Mouse (Mus musculus) kidney, embryonic 15.5 days (tissue): ENCODE measurements at regions not wholly inside any gene's neighbourhood (a gene's known extent, or its start where the extent isn't known, plus 50 kb on each side); places are given as distances from the start of the nearest gene placed in this dataset.
A peak's percentile ranks its signal among the peaks of the same experiment; 100 is the strongest.

Experiments
- ATAC-seq: fragments of 200-750 bp; cut with Nextera tagmentation; replicated peaks from 2 replicates; pipeline ENCODE4 v1.8.0; 2017; ENCODE audit warnings: moderate TSS enrichment; ENCODE audit not compliant: low FRiP score
- H3K27ac ChIP-seq: fragments of 300-500 bp; sonication (generic); 2 replicates; pipeline ENCODE4 v1.5.1; 2015; ENCODE audit warnings: mild to moderate bottlenecking, inconsistent platforms
- H3K27me3 ChIP-seq: fragments of 300-500 bp; sonication (generic); 2 replicates; pipeline ENCODE4 v1.6.1; 2015; ENCODE audit warnings: inconsistent platforms
- H3K36me3 ChIP-seq: fragments of 300-500 bp; sonication (generic); 2 replicates; pipeline ENCODE4 v1.6.1; 2015; ENCODE audit warnings: inconsistent platforms
- H3K4me1 ChIP-seq: fragments of 300-500 bp; sonication (generic); 2 replicates; pipeline ENCODE4 v1.6.1; 2015; ENCODE audit warnings: inconsistent platforms
- H3K4me2 ChIP-seq: fragments of 300-500 bp; sonication (generic); 2 replicates; pipeline ENCODE4 v1.6.1; 2015; ENCODE audit warnings: moderate library complexity, mild to moderate bottlenecking, inconsistent platforms
- H3K4me3 ChIP-seq: fragments of 300-500 bp; sonication (generic); replicated peaks from 2 replicates; pipeline ENCODE4 v1.5.1; 2015; ENCODE audit warnings: mild to moderate bottlenecking, inconsistent platforms
- H3K9ac ChIP-seq: fragments of 300-500 bp; sonication (generic); 2 replicates; pipeline ENCODE4 v1.6.1; 2015; ENCODE audit warnings: mild to moderate bottlenecking, inconsistent platforms
- H3K9me3 ChIP-seq: fragments of 300-500 bp; sonication (generic); replicated peaks from 2 replicates; pipeline ENCODE4 v1.6.1; 2016; ENCODE audit warnings: inconsistent platforms
- WGBS: fragments of 180-500 bp; shearing (Covaris S2); methylation state at CpG from one replicate; pipeline ENCODE4 v1.1.7; 2015; ENCODE audit warnings: mixed read lengths; 5-methylcytosine and 5-hydroxymethylcytosine counted together

DNA sequence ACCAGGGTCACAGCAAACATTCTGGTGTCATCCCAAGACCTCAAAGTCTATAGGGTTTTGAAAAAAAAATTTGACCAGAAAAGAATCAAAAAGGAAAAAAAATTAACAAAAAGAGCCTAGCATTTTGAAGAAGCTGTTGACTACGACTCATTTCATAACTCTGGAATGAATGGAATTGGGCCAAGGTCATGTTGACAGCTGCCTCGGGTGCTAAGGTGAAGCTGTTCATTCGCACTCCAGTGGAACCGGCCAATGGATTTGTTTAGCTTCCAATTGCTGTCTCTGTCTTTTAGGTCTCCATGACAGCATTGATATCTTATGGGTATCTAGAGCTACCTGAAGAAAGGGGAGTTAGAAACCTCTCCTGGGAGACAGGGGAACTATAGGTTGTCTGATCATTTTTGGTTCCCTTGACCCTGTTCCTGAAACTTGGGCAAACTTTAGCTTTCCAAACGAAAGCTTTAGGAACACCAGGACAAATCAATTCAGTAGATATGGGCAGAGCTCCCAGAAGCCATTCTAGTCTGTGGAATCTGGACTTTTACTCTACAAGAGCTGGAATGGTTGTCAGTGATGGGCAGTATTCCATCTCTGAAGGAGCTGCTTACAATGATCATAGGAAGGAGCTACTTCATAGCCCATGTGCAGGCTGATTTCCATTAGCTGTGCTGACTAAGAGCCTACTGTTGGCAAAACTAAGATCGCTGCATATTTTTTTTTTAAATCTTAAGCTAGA, 432.7 kb upstream of the Nr2f2 start:
- no peaks in the 10 kb centered on the region for H3K27me3 ChIP-seq
- H3K4me1 ChIP-seq = peaks cover 10% of the 10 kb centered on the region; the same call in 1 of the 2 replicates
- H3K36me3 ChIP-seq = no peaks in the 10 kb centered on the region
- ATAC-seq = no peak
- no peak overlapping the region for H3K27ac ChIP-seq
- H3K9ac ChIP-seq = no peak overlapping the region
- H3K4me2 ChIP-seq = no peak overlapping the region
- no peak overlapping the region for H3K4me3 ChIP-seq
- 80% methylated on average over 6 of the region's 6 CpGs for whole genome bisulfite sequencing
- no peaks in the 10 kb centered on the region for H3K9me3 ChIP-seq

DNA sequence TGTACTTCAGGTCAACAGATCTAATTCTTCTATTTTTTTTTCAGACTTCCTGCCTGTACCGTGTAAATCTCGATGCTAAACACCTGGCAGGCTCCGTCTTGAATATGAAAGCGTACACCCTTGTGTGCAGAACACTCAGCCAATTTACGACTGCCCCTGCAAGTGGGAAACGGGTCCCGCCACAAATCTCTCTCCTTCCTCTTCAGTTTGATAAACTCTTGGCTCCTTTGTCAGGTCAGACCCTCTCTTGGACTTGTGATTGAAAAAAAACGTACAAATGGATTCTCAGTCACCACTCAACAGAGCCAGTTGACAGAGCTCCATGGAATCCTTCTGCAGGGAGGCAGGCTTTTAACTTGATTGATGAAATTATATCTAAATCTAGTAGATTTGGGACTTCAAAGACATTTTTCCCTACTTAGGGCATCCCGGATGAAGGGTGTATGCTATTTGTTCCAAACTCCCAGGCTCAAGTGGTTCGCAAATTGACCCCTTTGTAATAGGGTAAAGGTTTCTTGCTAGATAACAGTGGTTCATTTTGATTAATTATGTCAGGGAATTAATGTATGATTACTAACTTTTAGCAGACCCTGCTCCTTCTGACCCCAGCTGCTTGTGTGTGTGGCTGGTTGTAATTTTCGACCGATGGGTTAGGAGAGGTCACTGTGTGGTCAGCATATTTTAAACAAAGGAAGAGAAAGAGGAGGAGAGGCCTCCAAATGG, 429.7 kb upstream of the Nr2f2 start:
- 9% methylated on average over 12 of the region's 12 CpGs for WGBS
- Histone ChIP-seq H3K36me3 (no peaks in the 10 kb centered on the region), H3K4me2 (no peak overlapping the region), H3K9ac (no peak overlapping the region), H3K27ac (peak overlapping the region; percentile 62; the same call in 1 of the 2 replicates), H3K9me3 (no peaks in the 10 kb centered on the region), H3K4me1 (peaks cover 9% of the 10 kb centered on the region; the same call in 1 of the 2 replicates), H3K4me3 (no peak overlapping the region), H3K27me3 (no peaks in the 10 kb centered on the region)
- ATAC-seq = peak; percentile 92

DNA sequence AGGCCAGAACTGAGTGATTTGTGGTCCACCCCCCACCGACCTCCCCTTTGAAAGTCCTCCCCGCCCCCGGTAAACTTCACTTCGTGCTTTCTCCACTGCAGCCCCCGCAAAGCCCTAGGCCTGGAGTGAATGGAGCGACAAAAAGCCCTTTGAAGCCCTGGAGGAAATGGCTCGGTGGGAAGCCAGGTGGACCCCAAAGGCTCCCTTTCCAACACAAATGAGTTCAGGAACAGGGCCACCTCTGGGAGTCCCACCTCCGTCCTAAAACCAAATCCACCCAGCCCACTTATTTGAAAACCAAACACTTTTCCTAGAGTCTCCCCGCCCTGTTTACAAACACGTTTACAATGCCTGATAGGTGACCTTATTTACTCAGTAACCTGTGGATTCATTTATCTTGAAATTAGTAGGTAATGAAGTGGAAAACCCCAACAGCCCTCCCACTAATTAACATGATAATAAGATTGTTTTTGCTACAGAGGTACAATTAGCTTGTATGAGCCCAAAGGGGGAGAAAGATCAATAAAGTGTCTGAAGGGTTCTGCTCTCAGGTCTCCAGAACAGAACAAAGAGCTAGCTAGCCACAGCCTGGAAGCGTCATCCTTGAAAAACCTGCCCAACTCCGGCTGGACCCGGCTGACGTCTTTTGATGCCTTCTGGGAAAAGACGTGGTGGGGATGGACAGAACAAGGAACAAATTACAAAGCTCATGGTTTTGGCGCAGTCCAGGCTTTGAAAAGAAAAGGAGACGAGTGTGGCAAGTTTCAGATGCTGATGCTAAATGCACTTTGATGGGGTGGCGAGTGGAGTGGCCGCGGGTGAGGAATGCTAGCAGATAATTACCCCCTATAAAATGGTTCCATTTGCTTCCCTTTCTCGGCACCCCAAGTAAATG, 422.6 kb upstream of the Nr2f2 start:
- WGBS = 9% methylated on average over 21 of the region's 21 CpGs
- Histone ChIP-seq H3K4me2 (peak overlapping the region; percentile 37), H3K9me3 (no peaks in the 10 kb centered on the region), H3K27me3 (no peaks in the 10 kb centered on the region), H3K4me1 (peaks cover 28% of the 10 kb centered on the region), H3K4me3 (no peak overlapping the region), H3K9ac (no peak overlapping the region; the same call in 1 of the 2 replicates), H3K36me3 (no peaks in the 10 kb centered on the region), H3K27ac (peak overlapping the region; percentile 71)
- peak; percentile 76 for ATAC-seq

DNA sequence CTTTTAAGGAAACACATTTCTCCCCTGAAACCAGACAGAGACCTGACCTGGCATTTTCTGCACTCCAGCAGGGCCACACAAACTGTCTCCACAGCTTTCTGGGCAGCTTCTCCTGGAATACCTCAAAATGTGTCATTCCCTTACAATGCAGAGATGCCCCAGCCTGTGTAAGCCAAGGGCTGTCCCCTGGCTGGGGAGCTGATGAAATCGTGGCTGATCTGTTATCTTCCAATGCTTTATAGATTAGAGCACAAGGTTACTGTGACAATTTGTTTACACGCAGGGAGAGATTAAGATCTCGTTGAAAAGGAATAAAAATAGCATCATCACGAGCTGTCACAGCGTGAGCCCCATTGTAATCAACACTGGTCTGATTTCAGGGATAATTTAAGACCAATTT, 421.4 kb upstream of the Nr2f2 start:
- Histone ChIP-seq H3K36me3 (no peaks in the 10 kb centered on the region), H3K27me3 (no peaks in the 10 kb centered on the region), H3K4me2 (no peak overlapping the region), H3K9me3 (no peaks in the 10 kb centered on the region), H3K9ac (no peak overlapping the region), H3K4me1 (peaks cover 28% of the 10 kb centered on the region), H3K27ac (peak overlapping the region; percentile 11; the same call in 1 of the 2 replicates), H3K4me3 (no peak overlapping the region)
- 19% methylated on average over 5 of the region's 5 CpGs for WGBS
- ATAC-seq = no peak

DNA sequence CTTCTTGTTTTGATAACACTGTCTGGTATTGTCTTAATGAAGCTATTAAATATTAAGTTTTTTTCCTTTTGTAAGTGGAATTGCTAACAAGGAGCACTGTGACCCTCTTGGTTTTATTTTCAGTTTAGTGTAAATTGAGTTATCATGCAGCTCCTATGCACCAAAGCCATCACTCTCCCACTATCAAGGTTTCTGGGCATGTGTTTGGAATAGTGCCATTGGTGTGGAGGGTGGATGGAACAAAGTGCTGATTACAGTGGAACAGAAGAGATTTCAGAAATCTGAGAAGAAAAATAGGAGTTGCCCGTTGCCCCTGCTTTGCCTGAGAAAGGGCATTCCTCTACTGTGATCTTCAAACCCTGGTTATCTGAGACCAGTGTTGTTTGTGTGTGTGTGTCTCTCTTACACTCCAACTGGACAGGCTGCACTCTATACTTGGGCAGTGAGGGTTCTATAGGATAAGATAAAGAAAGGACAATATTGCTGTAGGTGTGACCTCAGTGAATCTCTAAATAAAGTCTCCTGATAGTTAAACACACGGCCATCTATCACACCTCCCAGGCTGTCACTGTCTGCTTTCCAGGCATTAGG, 414.3 kb upstream of the Nr2f2 start:
- no peak overlapping the region for H3K9ac ChIP-seq
- ATAC-seq = peak; percentile 22; the same call in 1 of the 2 replicates
- H3K27me3 ChIP-seq = no peaks in the 10 kb centered on the region
- 34% methylated on average over 2 of the region's 2 CpGs for WGBS
- no peaks in the 10 kb centered on the region for H3K4me1 ChIP-seq
- no peaks in the 10 kb centered on the region for H3K36me3 ChIP-seq
- no peak overlapping the region for H3K4me2 ChIP-seq
- no peak overlapping the region for H3K27ac ChIP-seq
- H3K4me3 ChIP-seq = no peak overlapping the region
- H3K9me3 ChIP-seq = no peaks in the 10 kb centered on the region

DNA sequence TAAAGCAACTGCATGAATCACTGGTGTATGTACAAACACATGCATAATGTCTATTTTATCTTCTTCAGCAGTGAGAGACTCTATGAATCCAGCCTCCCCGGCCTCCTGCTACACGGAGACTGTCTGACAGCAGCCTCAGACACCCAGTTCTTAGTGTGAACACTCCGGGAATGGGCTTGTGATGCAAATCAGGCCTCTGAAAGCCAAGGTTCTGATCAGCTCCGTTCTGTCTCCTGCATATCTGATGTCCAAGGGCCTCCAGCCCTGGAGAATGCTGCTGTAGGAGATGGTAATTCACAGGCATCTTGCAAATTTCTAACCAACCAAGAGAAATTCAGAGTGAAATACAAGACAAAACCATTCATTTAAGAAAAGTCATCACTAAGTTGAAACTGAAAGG, 411.2 kb upstream of the Nr2f2 start:
- H3K4me1 ChIP-seq = no peaks in the 10 kb centered on the region
- H3K4me2 ChIP-seq = no peak overlapping the region
- H3K9ac ChIP-seq = no peak overlapping the region
- WGBS = 60% methylated on average over 4 of the region's 4 CpGs
- no peaks in the 10 kb centered on the region; the same call in 1 of the 2 replicates for H3K9me3 ChIP-seq
- no peaks in the 10 kb centered on the region for H3K36me3 ChIP-seq
- ATAC-seq = no peak
- no peak overlapping the region for H3K27ac ChIP-seq
- no peak overlapping the region for H3K4me3 ChIP-seq
- no peaks in the 10 kb centered on the region for H3K27me3 ChIP-seq

DNA sequence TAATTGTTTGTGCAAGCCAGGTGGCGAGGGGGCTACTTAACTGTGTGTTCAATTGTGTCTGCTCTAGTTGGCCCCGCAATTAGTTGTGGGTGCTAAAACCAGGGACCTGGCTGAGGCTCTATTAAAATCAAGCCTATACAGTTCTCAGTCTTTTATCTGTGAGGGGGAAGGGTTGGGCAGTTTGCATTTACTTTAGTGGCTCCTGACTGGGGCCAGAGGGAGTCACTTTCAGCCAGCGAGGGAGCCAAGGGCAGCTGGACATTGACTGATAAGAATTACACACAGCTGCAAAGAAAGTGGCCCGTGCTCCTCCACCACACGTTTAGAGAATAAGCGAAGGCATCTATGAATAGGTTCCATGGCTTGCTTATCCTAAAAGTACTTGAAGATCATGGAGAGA, 403.1 kb upstream of the Nr2f2 start:
- ATAC-seq = no peak
- WGBS = 67% methylated on average over 6 of the region's 6 CpGs
- no peaks in the 10 kb centered on the region for H3K4me1 ChIP-seq
- H3K9me3 ChIP-seq = peaks cover 4% of the 10 kb centered on the region
- no peak overlapping the region for H3K27ac ChIP-seq
- H3K27me3 ChIP-seq = no peaks in the 10 kb centered on the region
- H3K9ac ChIP-seq = no peak overlapping the region
- H3K4me2 ChIP-seq = no peak overlapping the region
- no peaks in the 10 kb centered on the region for H3K36me3 ChIP-seq
- H3K4me3 ChIP-seq = no peak overlapping the region

DNA sequence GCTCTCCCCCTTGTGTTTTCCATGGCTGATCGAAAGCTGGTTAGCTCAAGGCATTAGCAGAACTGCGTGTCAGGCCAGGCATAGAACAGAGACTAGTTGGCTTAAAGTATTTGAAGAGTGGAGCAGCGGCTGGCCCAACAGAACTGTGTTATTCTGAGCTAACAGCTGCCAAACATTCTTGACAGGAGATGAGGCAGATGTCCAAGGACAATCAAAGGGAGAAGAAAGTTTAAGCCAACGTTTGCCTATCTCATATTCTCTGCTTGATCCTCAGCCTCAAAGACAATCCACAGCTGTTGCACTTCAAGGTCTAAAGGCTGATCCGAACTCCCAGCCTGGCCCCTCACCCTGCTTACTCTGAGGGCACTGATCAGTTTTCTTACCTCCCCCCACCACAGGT, 401.2 kb upstream of the Nr2f2 start:
- no peak for ATAC-seq
- Histone ChIP-seq H3K4me3 (no peak overlapping the region), H3K27me3 (no peaks in the 10 kb centered on the region), H3K36me3 (no peaks in the 10 kb centered on the region), H3K4me1 (no peaks in the 10 kb centered on the region), H3K9ac (no peak overlapping the region), H3K4me2 (no peak overlapping the region), H3K27ac (no peak overlapping the region), H3K9me3 (peaks cover 4% of the 10 kb centered on the region; the same call in 1 of the 2 replicates)
- WGBS = 53% methylated on average over 5 of the region's 5 CpGs

- WGBS = 95% methylated on average over 3 of the region's 3 CpGs
- no peaks in the 10 kb centered on the region for H3K4me1 ChIP-seq
- H3K9ac ChIP-seq = no peak overlapping the region
- H3K27me3 ChIP-seq = no peaks in the 10 kb centered on the region
- H3K27ac ChIP-seq = no peak overlapping the region
- ATAC-seq = no peak
- no peaks in the 10 kb centered on the region for H3K9me3 ChIP-seq
- H3K36me3 ChIP-seq = no peaks in the 10 kb centered on the region
- no peak overlapping the region for H3K4me2 ChIP-seq
- H3K4me3 ChIP-seq = no peak overlapping the region
These were observed 390.1 kb upstream of the Nr2f2 start for GRCm38 (mm10) chr7:70756676-70757075.

GRCm38 (mm10) chr7:70754826-70755225, 388.3 kb upstream of the Nr2f2 start:
- no peaks in the 10 kb centered on the region for H3K4me1 ChIP-seq
- H3K4me3 ChIP-seq = no peak overlapping the region
- no peak overlapping the region for H3K4me2 ChIP-seq
- 81% methylated on average over 1 of the region's 1 CpGs for WGBS
- H3K27ac ChIP-seq = no peak overlapping the region
- no peak overlapping the region for H3K9ac ChIP-seq
- H3K27me3 ChIP-seq = no peaks in the 10 kb centered on the region
- H3K9me3 ChIP-seq = no peaks in the 10 kb centered on the region
- H3K36me3 ChIP-seq = no peaks in the 10 kb centered on the region
- ATAC-seq = no peak

- 94% methylated on average over 12 of the region's 12 CpGs for WGBS
- ATAC-seq = no peak
- Histone ChIP-seq H3K9me3 (no peaks in the 10 kb centered on the region), H3K4me2 (no peak overlapping the region), H3K36me3 (no peaks in the 10 kb centered on the region), H3K9ac (no peak overlapping the region), H3K4me3 (no peak overlapping the region), H3K27me3 (no peaks in the 10 kb centered on the region), H3K4me1 (peaks cover 3% of the 10 kb centered on the region; the same call in 1 of the 2 replicates), H3K27ac (no peak overlapping the region)
These were observed 386.3 kb upstream of the Nr2f2 start for GRCm38 (mm10) chr7:70752802-70753218.
